Mouse (Mus musculus) gastrocnemius, postnatal 4 days (tissue): ENCODE results near the gene Nomo1. TPM values are rescaled to one million over a fixed set of nuclear protein-coding genes. Genes with fewer than 3 reads are reported as not detected.

Experiments
- total RNA-seq, 2 experiments: library from RNA; stranded (reverse); gene quantifications; 2 replicates each; pipeline ENCODE4 v1.2.3; 2021

Gene Nomo1
- total RNA-seq, 2 experiments from 2014 or later, result 44.1 to 47.6 TPM

Other genes starting within 250 kb of the Nomo1 start
- under 1 TPM; 0.54 to 0.65 TPM for gene Lmtk3, start 250.0 kb upstream of the Nomo1 start, total RNA-seq
- gene Sult2b1, start 249.0 kb upstream of the Nomo1 start, total RNA-seq, result under 1 TPM in 1 of 2 experiments, not detected in 1; 0.60 TPM
- gene Cyth2, start 219.1 kb upstream of the Nomo1 start, total RNA-seq, result 10 to 100 TPM; 56.1 to 61.5 TPM
- under 1 TPM; 0.39 TPM for gene Kcnj14, start 208.9 kb upstream of the Nomo1 start, total RNA-seq
- 10 to 100 TPM; 17.4 to 18.0 TPM for gene Grwd1, start 202.8 kb upstream of the Nomo1 start, total RNA-seq
- gene Kdelr1, start 160.9 kb upstream of the Nomo1 start, total RNA-seq, result 100 to 1,000 TPM; 101 to 104 TPM
- gene Grin2d, start 155.3 kb upstream of the Nomo1 start, total RNA-seq, result 1 to 10 TPM; 1.2 to 1.5 TPM
- gene Syngr4, start 137.0 kb upstream of the Nomo1 start, total RNA-seq, result under 1 TPM; 0.39 to 0.75 TPM
- 10 to 100 TPM; 31.4 to 33.7 TPM for gene Tmem143, start 136.8 kb upstream of the Nomo1 start, total RNA-seq
- 10 to 100 TPM; 85.8 to 88.0 TPM for gene Emp3, start 112.3 kb upstream of the Nomo1 start, total RNA-seq
- 1 to 10 TPM; 2.4 to 2.5 TPM for gene Ccdc114, start 109.6 kb upstream of the Nomo1 start, total RNA-seq
- under 1 TPM; 0.29 to 0.83 TPM for gene Abcc6, start 3.4 kb upstream of the Nomo1 start, total RNA-seq
- 10 to 100 TPM; 41.4 to 45.1 TPM for gene Kcnj11, start 67.1 kb downstream of the Nomo1 start, total RNA-seq
- 1 to 10 TPM; 4.6 to 6.3 TPM for gene Abcc8, start 146.3 kb downstream of the Nomo1 start, total RNA-seq
- gene Ush1c, start 204.8 kb downstream of the Nomo1 start, total RNA-seq, result under 1 TPM; 0.52 to 0.88 TPM
- gene Otog, start 207.3 kb downstream of the Nomo1 start, total RNA-seq, result under 1 TPM; 0.21 to 0.34 TPM